Mouse (Mus musculus) bone marrow, adult 2 months (tissue): ENCODE results near the gene Suv39h1.

Experiments
- CTCF ChIP-seq: fragments of 200-500 bp; IDR thresholded peaks from 2 replicates; pipeline ENCODE4 v1.5.1; 2011; ENCODE audit warnings: low read length, control low read depth; ENCODE audit not compliant: control insufficient read depth, insufficient read depth
- POLR2A ChIP-seq: fragments of 200-500 bp; IDR thresholded peaks from 2 replicates; pipeline ENCODE4 v1.6.1; 2011; ENCODE audit warnings: low read depth, mild to moderate bottlenecking, control low read depth, low read length, borderline replicate concordance; ENCODE audit not compliant: control insufficient read depth

DNA sequence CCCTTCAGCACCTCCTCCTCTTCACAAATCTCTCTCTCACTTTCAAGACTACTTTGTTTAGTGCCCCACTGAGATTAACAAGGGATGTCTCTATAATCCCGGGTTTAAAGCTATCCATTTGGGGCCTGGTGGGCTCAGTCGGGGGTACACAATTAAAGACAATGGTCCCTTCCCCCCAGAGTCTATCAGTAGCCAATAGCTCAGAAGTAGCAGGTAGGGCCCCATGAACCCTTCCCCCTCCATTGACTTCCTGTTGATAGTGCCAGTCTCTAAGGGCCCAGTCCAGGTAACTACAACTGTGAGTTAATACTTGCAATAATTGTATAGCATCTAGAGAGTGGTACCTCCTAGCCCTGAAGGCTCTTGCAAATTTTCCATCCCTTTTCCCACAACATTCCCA, 61.4 kb downstream of the Suv39h1 start:
- TF ChIP-seq POLR2A, result no peak
- TF ChIP-seq CTCF, result no peak
